Mouse (Mus musculus) embryonic facial prominence, embryonic 11.5 days (tissue): ENCODE data around the gene Dnajc2. TPM values are rescaled to one million over a fixed set of nuclear protein-coding genes. Genes with fewer than 3 reads are reported as not detected.

ENCODE experiments used
- ATAC-seq: fragments of 200-750 bp; cut with Nextera tagmentation; replicated peaks from 2 replicates; pipeline ENCODE4 v1.8.0; 2017; ENCODE audit warnings: low read depth; ENCODE audit not compliant: insufficient number of reproducible peaks, low FRiP score, low TSS enrichment
- DNase-seq: peaks from one replicate; pipeline ENCODE4 v3.0.0-alpha.2; 2015; ENCODE audit warnings: low spot score
- H3K27ac ChIP-seq: fragments of 300-500 bp; sonication (generic); replicated peaks from 2 replicates; pipeline ENCODE4 v1.5.1; 2014; ENCODE audit warnings: mild to moderate bottlenecking, low read depth, low read length, control low read depth
- H3K27me3 ChIP-seq: fragments of 300-500 bp; sonication (generic); 2 replicates; pipeline ENCODE4 v1.6.1; 2014; ENCODE audit warnings: mild to moderate bottlenecking, low read length, moderate library complexity, mixed read lengths; ENCODE audit not compliant: control insufficient read depth, insufficient read depth
- H3K36me3 ChIP-seq: fragments of 300-500 bp; sonication (generic); replicated peaks from 2 replicates; pipeline ENCODE4 v1.6.1; 2014; ENCODE audit warnings: low read depth, mild to moderate bottlenecking, low read length, moderate library complexity, mixed read lengths; ENCODE audit not compliant: control insufficient read depth, insufficient read depth
- H3K4me1 ChIP-seq: fragments of 300-500 bp; sonication (generic); 2 replicates; pipeline ENCODE4 v1.6.1; 2014; ENCODE audit warnings: low read length, mixed read lengths; ENCODE audit not compliant: control insufficient read depth, insufficient read depth
- H3K4me2 ChIP-seq: fragments of 300-500 bp; sonication (generic); 2 replicates; pipeline ENCODE4 v1.6.1; 2014; ENCODE audit warnings: low read depth, mild to moderate bottlenecking, control low read depth, low read length, moderate library complexity
- H3K4me3 ChIP-seq: fragments of 300-500 bp; sonication (generic); 2 replicates; pipeline ENCODE4 v1.5.1; 2014; ENCODE audit warnings: low read depth, low read length, control low read depth
- H3K9ac ChIP-seq: fragments of 300-500 bp; sonication (generic); replicated peaks from 2 replicates; pipeline ENCODE4 v1.6.1; 2014; ENCODE audit warnings: mild to moderate bottlenecking, control low read depth, low read length
- H3K9me3 ChIP-seq: fragments of 300-500 bp; sonication (generic); replicated peaks from 2 replicates; pipeline ENCODE4 v1.6.1; 2016; ENCODE audit warnings: mild to moderate bottlenecking, low read length, inconsistent platforms, mixed read lengths; ENCODE audit not compliant: control insufficient read depth
- WGBS: fragments of 180-500 bp; shearing (Covaris S2); extraction: QIAGEN DNeasy Blood & Tissue Kit; methylation state at CpG from one replicate; pipeline ENCODE4 v1.1.7; 2014; 5-methylcytosine and 5-hydroxymethylcytosine counted together
- polyA plus RNA-seq: library from polyadenylated mRNA; unstranded; fragments of >200 nt; fragmentation: Nextera tagmentation; extraction: Ambion mirVana; gene quantifications from 2 replicates; pipeline ENCODE4 v1.2.1, GENCODE M21; 2014

Gene Dnajc2
- polyA plus RNA-seq, 1 experiment from 2014 or later, result 111 TPM

DNA sequence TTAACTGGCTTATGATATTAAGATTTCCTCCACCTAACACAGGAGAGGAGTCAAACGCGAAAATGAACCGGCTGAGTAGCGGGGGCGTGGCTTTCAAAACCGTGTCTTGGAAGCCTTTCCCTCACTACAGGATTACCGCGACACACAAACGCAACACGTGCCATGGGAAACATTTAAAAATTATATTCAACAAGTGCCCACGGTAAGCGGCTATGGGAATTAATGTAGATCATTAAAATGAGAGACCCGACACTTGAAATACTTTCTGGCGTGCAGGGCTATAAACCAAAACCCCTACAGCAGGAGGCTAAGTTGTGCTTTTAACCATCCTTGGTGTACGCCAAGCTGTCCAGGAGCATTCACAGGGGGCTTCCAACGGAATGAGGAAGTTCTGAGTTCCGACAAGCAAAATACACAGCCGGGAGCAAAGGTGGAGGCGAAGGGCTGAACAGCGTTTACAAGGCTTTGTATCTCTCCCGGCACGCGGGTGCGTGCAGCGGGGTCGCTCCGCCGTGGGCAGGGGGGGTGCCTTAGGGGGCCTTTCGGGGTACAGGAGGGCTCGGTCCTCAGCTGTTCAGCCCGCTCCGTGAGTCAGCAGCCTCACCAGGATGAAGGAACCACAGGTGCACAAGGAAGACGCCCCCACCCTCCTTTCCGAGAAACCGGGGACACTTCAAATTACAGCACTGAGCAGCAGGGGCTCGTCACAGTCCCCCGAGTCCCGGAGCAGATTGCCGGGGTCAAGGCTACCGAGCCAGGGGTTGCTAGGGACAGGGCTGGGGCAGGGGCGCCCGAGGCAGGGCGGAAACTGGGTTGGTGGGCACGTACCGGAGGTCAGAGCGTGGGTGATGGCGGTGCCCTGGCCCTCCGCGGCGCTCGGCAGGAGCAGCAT is 644 bp downstream of the Dnajc2 start:
- H3K36me3 ChIP-seq, result peaks cover 2% of the 10 kb centered on the region; the same call in 1 of the 2 replicates

DNA sequence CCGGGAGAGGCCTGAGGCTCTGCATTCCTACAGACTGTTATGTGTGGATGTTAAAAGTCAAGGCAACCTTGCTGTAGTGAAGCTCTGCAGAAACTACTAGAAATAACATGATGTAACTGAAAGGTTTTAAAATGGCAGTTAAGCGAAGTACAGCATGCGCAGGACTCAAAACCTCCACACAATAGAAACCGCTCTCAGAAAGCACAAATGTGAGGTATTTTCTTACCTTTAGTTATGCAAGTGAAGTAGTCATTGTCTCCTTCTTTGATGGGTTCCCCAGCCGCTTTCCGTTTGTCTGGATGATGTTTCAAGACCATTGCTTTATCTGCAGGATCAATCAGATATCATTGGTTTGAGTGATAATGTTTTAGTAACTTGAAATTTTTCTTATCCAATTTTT is 8.6 kb downstream of the Dnajc2 start:
- Histone ChIP-seq H3K4me1 (no peaks in the 10 kb centered on the region), H3K4me3 (no peak overlapping the region), H3K27ac (no peak overlapping the region), H3K27me3 (no peaks in the 10 kb centered on the region), H3K9ac (no peak overlapping the region), H3K9me3 (no peaks in the 10 kb centered on the region), H3K4me2 (no peak overlapping the region), H3K36me3 (peaks cover 8% of the 10 kb centered on the region)
- no peak for ATAC-seq
- WGBS, result 94% methylated on average over 6 of the region's 6 CpGs
- DNase-seq, result no peak

More for the DNA sequence above, 644 bp downstream of the Dnajc2 start:
- DNase-seq, result peak; percentile 51
- peak overlapping the region; percentile 73 for H3K4me3 ChIP-seq
- peak; percentile 85 for ATAC-seq
- H3K27ac ChIP-seq, result no peak overlapping the region; the same call in 1 of the 2 replicates
- H3K9ac ChIP-seq, result peak overlapping the region; percentile 75
- under 1% methylated on average over 51 of the region's 51 CpGs for WGBS
- no peaks in the 10 kb centered on the region for H3K27me3 ChIP-seq
- H3K4me2 ChIP-seq, result peak overlapping the region; percentile 86
- H3K9me3 ChIP-seq, result no peaks in the 10 kb centered on the region
- no peaks in the 10 kb centered on the region for H3K4me1 ChIP-seq

DNA sequence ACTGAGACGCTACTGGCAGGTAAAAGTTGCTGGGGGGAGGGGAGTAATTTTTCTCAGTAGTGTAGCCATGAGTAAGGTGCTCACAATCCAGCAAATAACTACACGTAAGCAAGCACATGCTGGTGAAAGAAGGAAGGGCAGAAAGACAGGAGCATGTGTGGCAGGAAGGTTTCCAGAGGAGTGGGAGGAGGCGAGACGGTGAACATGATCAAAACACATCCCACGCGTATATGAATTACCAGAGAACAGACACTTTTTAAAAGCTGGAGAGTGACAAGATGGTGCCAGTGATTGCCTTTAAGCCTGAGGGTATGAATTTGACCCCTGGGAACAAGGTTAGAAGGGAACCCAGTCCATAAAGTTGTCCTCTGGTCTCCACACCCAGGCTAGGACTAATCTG is 15.2 kb downstream of the Dnajc2 start:
- peaks cover 11% of the 10 kb centered on the region for H3K36me3 ChIP-seq
- ATAC-seq, result no peak
- no peak overlapping the region for H3K27ac ChIP-seq
- H3K9ac ChIP-seq, result no peak overlapping the region
- no peak overlapping the region for H3K4me3 ChIP-seq
- no peak for DNase-seq
- 96% methylated on average over 6 of the region's 6 CpGs for WGBS
- H3K27me3 ChIP-seq, result no peaks in the 10 kb centered on the region
- no peaks in the 10 kb centered on the region for H3K9me3 ChIP-seq
- H3K4me2 ChIP-seq, result no peak overlapping the region
- no peaks in the 10 kb centered on the region for H3K4me1 ChIP-seq

DNA sequence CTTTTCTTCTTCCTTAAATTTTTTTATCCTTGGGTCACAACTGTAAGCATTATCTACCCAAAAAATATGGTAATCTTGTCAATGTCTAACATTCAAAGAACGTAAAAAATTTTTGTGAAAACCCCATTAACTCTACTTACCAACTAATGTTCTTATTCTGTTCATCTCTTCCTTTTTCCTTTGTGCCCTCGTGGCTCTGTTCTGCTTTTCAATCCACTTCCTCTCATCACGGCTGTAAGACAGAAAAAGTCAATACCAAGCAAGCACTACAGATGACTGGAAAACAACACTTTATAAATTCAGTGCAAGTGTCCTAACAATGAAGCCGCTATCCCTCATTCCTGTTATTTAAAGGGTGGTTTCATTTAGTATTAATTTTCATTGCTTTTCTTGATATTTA is 16.5 kb downstream of the Dnajc2 start:
- no peaks in the 10 kb centered on the region for H3K27me3 ChIP-seq
- 94% methylated on average over 4 of the region's 4 CpGs for WGBS
- H3K4me3 ChIP-seq, result no peak overlapping the region
- H3K9me3 ChIP-seq, result no peaks in the 10 kb centered on the region
- no peak overlapping the region for H3K9ac ChIP-seq
- H3K36me3 ChIP-seq, result peaks cover 7% of the 10 kb centered on the region
- no peaks in the 10 kb centered on the region for H3K4me1 ChIP-seq
- ATAC-seq (no peak), DNase-seq (no peak)
- H3K27ac ChIP-seq, result no peak overlapping the region
- no peak overlapping the region for H3K4me2 ChIP-seq

DNA sequence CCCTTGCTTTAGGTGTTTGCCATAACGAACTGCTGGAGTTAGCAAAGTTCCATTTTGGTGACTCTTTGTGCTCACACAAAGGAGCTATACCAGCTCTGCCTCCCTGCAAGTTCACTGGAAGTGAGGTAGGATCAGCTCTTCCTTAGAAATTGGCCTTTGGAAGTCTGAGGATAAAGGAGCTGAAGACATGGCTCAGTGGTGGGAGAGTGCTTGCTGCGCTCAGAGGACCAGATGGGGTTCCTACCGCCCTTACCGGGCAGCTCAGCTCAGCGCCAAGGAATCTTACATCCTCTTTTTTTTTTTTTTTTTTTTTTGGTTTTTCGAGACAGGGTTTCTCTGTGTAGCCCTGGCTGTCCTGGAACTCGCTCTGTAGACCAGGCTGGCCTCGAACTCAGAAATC is 39.1 kb downstream of the Dnajc2 start:
- H3K27me3 ChIP-seq, result no peaks in the 10 kb centered on the region
- H3K4me2 ChIP-seq, result no peak overlapping the region
- DNase-seq (no peak), ATAC-seq (no peak)
- no peak overlapping the region for H3K9ac ChIP-seq
- peaks cover 5% of the 10 kb centered on the region for H3K36me3 ChIP-seq
- no peaks in the 10 kb centered on the region for H3K9me3 ChIP-seq
- no peak overlapping the region for H3K27ac ChIP-seq
- WGBS, result 89% methylated on average over 5 of the region's 8 CpGs
- no peaks in the 10 kb centered on the region for H3K4me1 ChIP-seq
- no peak overlapping the region for H3K4me3 ChIP-seq

DNA sequence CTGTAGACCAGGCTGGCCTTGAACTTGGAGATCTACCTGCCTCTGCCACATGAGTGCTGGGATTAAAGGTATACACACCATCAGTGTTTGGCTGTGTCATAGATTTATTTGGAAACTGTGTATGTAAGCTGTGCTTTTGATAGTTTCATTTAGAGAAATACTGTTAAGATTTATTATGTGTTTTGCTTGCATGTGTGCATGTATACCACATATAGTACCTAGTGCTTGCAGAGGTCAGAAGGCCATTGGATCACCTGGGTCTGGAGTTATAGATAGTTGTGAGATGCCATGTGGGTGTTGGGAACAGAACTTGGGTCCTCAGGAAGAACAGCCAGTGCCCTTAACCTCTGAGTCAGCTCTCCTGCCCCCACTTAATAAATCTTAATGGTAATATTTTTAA is 40.4 kb downstream of the Dnajc2 start:
- DNase-seq, result no peak

DNA sequence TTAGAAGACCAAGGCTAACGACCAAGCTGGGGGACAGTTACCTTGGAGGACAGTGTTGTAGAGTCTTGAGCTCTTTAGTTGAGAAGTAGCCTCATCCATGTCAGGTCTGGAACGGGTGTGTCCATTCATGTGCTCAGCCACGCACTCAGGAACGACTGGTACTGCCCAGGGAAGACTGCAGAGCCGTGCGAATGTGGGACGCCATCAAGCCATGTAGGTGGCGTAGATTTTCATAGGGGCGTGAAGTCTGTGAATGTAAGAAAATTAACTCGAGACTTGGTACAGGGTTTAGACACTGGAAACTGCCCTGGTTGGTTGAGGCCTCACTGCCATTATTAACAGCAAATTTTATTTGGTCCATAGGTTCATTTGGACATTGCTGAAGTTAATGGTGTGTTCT is 41.4 kb downstream of the Dnajc2 start:
- Histone ChIP-seq H3K27ac (no peak overlapping the region), H3K9me3 (no peaks in the 10 kb centered on the region), H3K4me2 (no peak overlapping the region), H3K9ac (no peak overlapping the region), H3K36me3 (peaks cover 7% of the 10 kb centered on the region), H3K4me1 (no peaks in the 10 kb centered on the region), H3K4me3 (no peak overlapping the region), H3K27me3 (no peaks in the 10 kb centered on the region)
- WGBS, result 95% methylated on average over 10 of the region's 10 CpGs
- ATAC-seq (no peak), DNase-seq (no peak)

More for the DNA sequence above, 40.4 kb downstream of the Dnajc2 start:
- no peak overlapping the region for H3K4me3 ChIP-seq
- H3K4me2 ChIP-seq, result no peak overlapping the region
- no peaks in the 10 kb centered on the region for H3K9me3 ChIP-seq
- no peaks in the 10 kb centered on the region for H3K4me1 ChIP-seq
- no peak overlapping the region for H3K9ac ChIP-seq
- H3K27ac ChIP-seq, result no peak overlapping the region
- H3K27me3 ChIP-seq, result no peaks in the 10 kb centered on the region
- H3K36me3 ChIP-seq, result peaks cover 7% of the 10 kb centered on the region
- ATAC-seq, result no peak

DNA sequence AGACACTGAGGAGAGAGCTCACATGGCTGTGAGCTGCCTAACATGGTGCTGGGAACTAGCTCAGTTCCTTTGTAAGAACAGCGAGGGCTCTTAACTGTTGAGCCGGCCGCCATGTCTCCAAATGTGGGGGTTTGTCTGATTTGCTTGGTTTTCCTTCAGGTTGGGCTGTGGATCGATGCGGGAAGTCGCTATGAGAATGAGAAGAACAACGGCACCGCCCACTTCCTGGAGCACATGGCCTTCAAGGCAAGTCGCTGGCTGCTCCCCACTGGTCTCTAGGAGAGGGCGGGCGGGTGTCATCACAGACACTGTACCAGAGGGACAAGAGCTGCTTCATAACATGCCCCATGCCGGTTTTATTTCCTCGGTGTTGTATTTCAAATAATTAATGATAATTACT is 45.2 kb downstream of the Dnajc2 start:
- no peak for DNase-seq
- H3K9me3 ChIP-seq, result no peaks in the 10 kb centered on the region
- H3K27me3 ChIP-seq, result no peaks in the 10 kb centered on the region
- H3K4me1 ChIP-seq, result peaks cover 2% of the 10 kb centered on the region; the same call in 1 of the 2 replicates
- ATAC-seq, result no peak
- WGBS, result 89% methylated on average over 13 of the region's 13 CpGs
- H3K27ac ChIP-seq, result no peak overlapping the region
- peaks cover 7% of the 10 kb centered on the region for H3K36me3 ChIP-seq
- H3K4me2 ChIP-seq, result no peak overlapping the region
- no peak overlapping the region for H3K9ac ChIP-seq
- no peak overlapping the region for H3K4me3 ChIP-seq
